Mouse (Mus musculus) spleen, postnatal 14 days (tissue): ENCODE measurements around the gene Kctd11.
A peak's percentile ranks its signal among the peaks of the same experiment; 100 is the strongest.

Experiments
- DNase-seq, 2 experiments: peaks; one replicate each; pipeline ENCODE4 v3.0.0; 2021 to 2022; ENCODE audit warnings: low spot score in 2 of 2

The Kctd11 gene

DNA sequence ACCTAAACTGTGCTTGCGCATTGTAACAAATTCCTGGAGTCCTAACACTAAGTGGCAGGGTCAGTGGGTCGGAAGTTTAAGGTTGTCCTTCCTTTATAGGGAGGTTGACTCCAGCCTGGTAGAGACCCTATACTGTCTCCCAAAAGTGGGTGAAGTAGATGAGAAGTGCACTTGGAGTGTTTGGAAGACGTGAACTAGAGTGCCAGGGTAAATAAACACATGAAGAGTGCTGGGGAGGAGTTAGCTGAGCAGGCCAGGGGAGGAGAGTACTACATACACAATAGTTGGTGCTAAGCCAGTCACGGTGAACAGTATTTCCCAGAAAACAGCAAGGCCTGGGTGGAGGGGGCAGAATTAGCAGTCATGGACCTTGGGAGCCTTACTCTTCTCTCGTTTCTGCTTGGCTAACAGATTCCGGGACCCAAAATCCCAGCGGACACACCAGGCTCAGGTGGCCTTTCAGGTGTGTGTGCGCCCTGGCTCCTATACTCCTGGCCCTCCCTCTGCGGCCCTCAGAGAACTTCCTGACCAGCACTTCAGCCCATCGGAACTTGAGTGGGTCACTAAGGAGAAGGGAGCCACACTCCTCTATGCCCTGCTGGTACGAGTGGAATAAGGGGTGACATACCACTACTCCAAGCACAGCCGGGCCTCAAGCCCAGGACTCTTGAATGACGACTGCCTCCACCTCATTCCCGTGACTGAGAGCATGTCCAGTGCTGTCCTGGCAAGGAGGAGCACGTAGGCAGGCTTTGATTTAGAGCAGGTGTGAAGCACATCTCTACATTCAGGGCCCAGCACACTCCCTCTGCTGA, 31.7 kb upstream of the Kctd11 start:
- DNase-seq = no peak

DNA sequence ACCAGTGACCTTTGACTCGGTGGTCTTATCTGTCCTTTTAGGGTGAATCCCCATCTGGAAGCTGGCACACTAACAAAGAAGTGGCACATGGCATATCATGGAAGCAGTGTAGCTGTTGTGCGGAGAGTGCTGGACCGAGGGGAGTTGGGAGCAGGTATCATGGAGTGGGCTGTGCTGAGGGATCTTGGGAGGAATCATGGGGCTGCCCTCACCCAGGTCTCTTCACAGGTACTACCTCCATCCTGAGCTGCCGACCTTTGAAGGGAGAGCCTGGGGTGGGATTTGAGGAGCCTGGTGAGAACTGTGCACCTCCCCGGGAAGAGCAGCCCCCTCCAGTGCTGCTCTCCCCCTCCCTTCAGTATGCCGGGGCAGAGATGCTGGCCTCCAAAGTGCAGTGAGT, 30.5 kb upstream of the Kctd11 start:
- DNase-seq = no peak

DNA sequence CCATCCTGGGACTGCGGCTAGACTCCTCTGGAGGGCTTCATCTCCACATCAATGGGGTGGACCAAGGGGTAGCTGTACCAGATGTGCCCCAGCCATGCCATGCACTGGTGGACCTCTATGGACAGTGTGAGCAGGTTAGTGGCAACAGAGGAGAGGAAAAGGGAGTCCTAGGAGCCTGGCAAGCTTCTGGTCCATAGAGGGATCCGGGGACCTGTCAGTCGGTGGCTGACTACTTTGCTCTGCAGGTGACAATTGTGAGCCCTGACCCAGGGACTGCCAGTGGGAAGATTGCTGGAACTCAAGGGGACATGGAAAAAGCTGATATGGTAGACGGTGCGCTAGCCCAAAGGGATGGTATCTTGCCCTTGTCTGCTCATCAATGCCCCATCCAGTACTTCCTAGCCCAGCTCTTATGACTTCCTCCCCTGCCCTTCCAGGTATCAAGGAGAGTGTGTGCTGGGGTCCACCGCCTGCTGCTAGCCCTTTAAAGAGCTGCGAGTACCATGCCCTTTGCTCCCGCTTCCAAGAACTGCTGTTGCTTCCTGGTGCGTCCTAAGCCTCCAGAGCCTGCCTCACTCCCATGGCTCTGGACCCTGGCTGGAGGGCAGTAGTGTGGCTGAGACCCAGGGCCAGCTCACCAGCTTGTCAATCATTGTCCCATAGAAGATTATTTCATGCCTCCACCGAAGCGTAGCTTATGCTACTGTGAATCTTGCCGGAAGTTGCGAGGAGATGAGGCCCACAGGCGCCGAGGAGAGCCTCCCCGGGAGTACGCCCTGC, 29.8 kb upstream of the Kctd11 start:
- DNase-seq = no peak

DNA sequence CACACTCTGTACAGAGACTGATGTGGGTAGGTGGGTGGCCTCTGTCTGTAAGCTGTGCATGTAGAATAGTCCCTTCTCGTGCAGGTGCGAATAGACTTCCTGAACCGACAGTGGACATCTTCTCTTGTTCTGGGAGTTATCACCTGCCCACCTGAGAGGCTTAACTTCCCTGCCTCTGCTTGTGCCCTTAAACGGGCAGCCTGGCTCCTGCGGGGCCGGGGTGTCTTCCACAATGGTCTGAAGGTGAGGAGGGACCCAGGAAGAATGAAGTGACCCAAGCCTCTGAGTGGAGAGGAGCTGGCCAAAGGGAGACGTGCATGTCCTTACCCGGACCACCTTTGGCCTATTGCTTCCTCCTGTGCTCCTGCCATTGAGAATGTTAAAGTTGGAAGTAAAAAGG, 29.0 kb upstream of the Kctd11 start:
- no peak for DNase-seq

DNA sequence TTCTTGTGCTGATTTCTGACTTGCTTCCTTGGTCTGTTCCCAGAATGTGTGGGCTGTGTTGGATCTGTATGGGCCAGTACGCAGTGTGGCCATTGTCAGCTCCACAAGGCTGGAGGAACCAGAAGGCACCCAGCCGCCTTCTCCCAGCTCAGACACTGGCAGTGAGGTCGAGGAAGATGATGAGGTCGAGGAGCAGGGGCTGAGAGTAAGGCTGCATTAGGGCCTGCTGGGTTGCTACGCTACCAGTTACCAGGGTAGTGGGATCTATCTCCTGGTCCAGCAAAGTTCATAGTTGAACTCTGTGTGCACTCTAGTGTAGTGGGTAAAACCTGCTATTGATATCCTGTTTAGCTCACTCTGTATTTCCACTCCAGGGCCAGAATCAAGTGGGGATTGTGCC, 28.0 kb upstream of the Kctd11 start:
- no peak for DNase-seq

DNA sequence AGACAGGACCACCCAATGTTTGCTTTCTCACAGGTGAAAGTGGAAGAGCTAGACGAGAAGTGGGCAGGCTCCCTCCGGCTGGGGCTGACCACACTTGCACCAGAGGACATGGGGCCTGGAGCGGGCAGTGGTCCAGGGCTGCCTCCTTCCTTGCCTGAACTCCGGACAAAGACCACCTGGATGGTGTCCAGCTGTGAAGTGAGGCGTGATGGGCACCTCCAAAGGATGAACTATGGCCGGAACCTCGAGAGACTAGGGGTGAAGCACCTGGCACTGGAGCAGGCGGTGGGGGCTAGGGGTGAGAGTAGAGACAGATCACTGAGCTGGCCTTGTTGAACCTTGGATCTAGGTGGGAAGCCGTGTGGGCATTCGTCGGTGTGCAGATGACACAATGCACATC, 27.4 kb upstream of the Kctd11 start:
- DNase-seq = no peak

DNA sequence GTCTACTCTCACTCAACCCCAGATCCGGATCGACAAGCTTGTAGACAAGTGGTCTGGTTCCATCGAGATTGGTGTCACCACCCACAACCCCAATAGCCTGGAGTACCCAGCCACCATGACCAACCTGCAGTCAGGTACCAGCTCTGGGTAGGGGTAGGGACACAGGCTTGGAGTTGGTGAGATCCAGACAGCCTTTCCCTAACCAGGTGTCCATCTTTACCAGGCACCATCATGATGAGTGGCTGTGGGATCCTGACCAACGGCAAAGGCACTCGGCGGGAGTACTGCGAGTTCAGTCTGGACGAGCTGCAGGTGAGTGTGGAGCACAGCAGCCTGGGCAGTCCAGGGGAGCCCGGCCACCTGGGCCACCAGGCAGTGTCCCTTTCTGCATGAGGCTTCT, 23.1 kb upstream of the Kctd11 start:
- no peak for DNase-seq

DNA sequence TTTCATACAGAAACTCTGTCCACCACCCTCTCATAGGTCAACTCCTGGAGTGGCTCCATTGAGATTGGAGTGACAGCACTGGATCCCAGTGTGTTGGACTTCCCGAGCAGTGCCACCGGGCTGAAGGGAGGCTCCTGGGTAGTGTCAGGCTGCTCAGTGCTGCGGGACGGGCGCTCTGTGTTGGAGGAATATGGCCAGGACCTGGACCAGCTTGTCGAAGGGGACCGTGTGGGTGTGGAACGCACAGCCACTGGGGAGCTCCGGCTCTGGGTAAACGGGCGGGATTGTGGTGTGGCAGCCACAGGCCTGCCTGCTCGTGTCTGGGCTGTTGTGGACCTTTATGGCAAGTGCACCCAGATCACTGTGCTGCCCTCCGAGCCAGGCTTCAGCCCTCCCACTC, 21.8 kb upstream of the Kctd11 start:
- no peak for DNase-seq

DNA sequence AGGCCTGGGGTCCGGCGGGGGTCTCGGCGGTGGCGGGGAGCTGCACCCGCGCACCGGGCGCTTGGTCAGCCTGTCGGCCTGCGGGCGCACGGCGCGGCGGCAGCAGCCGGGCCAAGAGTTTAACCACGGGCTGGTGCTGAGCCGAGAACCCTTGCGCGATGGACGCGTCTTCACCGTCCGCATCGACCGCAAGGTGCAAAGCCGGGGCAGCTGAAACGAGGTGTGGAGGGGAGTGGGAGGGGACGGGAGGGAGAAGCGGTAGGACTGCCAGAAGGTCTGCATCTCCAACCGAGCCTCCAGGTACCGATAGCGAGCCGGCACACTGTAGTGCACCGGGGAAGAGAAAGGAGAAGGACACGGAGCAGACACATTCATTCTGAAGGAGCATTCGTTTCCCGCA, 20.8 kb upstream of the Kctd11 start:
- no peak for DNase-seq

DNA sequence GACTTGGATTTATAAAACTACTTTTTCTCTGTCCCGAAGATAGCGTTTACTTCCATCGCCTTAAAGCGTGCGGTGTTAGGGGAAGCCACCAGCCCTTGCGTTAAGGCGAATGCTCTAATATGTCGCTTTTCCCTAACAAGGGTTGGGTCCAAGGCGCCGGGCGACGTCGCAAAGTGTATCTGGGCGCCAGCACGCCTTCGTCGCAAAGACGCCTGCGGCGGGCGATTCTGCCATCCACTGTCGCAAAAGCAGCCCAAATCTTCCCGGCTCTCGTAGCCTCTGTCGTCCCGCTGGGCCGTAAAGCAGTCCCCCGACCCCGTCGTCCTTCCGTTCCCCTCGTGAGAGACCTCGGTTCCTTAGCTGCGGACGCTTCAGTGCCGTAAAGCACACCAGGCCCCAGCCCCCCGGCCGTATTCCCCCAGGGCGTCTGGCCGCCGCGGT, 20.2 kb upstream of the Kctd11 start:
- DNase-seq = peak; percentile 80 to 82

DNA sequence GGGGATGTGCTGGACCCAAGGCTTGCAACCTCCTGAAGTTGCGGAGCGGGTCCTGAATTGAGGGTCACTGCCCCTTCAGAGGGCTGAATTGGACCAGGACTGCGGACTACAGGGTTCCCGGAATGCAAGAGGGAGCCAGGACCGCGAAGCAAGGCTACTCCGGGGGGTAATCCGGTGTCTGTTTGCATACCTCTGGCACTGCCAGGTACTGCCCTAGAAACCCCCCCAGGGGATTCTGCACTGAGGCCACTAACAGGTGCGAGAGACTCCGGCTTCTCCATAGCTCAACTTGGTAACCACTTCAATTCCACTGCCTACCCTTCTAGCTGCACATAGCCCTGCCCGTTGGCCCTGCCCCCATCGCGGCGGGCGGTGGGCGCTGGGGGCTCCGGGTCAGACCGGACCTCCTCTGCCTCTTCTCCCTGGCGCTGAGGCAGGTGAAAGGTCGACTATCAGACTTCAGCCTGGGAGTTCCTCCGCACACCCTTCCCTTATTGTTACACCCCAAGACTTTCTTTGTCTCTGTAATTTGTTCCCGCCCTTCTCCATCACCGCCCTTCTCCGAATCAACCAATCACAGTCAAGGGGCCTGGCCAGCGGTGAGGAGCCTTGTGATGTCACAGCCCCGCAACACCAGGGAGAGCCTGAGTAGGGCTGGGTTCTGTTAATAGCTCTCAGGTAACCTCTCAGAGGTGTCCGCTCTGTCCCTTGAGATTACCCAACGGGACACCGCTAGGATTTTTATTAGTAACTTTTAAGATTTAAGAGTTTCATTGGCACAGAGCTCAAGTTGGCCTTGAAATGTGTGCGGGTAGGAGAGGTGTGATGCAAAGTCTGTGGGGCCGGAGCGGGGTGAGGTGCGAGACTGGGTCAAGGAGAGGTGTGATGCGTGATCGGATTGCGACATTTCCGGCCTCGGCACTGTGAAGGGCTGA, 19.5 kb upstream of the Kctd11 start, which contains the start of the genes 2810408A11Rik and Neurl4:
2810408A11Rik (minus strand) TSS at position 517 of the 935 bp plus-strand sequence.
Neurl4 (plus strand) TSS at position 602 of the 935 bp plus-strand sequence.
- DNase-seq = peak; percentile 76 to 79

DNA sequence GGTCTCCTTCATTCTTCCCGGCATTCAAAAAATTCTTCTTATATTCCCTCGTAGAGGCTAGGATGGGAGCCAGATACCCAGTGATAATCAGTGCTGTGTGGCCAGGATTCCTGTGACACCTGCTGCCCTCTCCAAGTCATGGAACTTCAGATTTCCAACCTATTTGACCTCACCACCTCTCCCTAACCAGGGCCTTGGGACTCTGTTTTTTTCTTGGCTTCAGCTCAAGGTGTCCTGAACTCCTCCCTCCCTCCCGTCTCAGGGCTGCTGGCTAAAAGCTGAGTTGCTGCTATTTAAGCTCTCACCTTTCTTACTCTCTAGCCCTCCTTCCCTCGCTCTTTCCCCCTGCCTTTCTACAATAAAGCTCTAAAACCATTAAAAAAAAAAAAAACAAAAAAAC, 18.7 kb upstream of the Kctd11 start:
- no peak for DNase-seq

DNA sequence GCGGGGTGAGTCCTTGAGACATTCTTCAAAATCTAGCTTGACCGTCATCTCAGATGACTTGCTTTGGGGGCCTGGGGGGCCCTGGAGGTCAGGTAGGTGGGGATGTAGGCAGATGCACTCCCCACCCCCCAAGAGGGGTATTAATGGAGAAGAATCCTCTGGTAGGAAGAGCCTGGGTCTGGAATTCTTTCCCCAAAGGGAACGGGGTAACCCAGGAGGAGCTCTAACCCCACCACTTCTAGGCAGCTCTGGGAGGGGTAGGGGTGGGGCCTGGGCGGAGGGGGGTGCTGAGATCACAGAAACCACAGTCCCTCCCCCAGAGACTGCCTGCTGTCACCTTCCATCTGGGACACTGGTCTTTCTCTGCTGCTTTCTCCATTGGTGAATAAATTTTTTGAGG, 14.1 kb upstream of the Kctd11 start, which contains the start of gene Acap1:
Acap1 (minus strand) TSS at position 249 of the 400 bp plus-strand sequence.
- peak in 1 of 2 experiments; percentile 41 for DNase-seq

DNA sequence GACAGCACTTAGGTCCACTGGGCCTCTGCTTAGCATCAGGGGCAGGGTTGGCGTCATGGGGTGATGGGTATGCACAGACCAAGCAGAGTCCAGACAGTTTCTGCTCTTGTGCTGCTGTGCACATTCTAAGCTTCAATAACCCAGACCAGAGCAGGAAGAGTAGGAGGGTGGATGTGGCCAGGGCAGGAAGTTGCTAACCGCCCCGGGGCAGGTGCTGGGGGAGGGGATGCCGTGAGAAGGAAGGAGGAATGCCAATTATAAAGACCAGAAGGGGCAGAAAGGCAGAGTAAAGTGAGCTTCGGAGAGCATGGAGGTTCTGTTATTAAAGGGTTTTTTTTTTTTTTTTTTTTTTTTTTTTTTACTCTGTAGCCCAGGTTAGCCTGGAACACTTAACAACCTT, 13.5 kb upstream of the Kctd11 start:
- peak; percentile 52 to 58 for DNase-seq

DNA sequence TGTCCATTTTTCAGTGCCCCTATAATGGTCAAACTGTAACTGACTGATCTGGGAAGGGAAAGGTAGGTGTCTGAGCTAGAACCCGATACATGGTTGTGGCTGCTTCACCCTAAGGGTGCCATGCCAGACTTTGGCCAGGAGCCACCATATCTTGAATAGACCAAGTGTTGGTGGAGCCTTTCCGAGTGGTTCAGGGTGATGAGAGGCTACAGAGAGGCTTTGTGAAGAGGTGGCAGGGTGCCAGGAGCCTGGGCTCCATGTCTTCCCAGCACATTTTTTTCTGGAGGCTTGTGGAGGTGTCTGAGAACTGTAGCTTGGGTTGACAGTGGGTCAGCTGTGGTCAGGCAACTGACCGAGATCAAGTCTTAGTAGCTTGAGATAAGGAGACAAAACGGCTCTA, 10.3 kb upstream of the Kctd11 start:
- DNase-seq = no peak

DNA sequence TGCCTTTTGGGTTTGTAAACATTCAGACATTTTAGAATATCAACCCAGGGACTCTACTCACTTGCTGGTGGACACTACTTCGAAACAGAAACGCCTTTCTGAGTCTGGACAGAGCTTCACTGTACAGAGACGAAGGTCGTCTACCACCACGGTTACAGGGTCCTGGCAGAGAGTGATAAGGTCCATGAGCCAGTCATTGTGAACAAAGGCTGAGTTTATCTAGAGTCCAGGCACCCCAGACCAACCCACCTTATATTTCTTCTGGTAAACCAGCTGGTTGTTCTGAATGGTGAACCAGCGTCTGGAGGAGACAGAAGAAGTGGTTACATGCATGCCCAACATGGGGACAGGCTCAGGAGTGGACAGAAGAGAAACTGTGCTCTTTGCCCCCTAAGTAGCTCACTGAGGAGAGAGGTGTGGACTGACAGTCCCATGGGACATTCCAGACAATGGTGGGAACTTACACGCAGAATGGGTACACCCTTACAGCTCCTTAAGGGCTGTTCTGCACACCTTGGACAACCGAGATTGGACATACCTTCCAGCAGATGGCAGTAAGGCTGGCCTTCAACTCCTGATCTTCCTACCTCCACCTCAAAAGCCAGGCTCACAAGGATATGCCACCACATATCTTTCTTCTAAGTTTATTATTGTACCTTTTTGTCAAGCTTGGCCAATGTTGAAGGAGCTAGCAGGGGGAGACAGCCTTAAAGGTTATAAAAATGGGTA, 5.9 kb upstream of the Kctd11 start:
- DNase-seq = no peak

DNA sequence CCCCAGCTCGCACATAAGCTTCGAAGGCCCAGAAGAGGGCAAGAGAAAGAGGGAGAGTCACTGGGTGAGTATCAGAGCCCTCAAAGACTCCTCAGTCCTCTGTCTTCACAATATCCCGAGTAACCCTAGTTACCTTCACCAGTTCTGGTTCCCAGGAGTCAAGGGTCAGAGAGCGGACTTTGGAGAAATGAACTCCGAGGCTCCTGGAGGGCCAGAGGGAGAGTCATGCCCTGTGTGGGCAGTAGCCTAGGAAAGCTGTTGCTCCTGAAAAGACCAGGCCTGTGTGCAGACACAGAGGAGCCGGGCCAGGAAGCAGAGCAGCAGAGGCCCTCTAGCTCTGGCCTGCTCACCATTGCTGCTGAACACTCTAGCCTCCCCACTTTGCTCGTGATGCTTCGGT, 3.5 kb upstream of the Kctd11 start:
- no peak for DNase-seq

DNA sequence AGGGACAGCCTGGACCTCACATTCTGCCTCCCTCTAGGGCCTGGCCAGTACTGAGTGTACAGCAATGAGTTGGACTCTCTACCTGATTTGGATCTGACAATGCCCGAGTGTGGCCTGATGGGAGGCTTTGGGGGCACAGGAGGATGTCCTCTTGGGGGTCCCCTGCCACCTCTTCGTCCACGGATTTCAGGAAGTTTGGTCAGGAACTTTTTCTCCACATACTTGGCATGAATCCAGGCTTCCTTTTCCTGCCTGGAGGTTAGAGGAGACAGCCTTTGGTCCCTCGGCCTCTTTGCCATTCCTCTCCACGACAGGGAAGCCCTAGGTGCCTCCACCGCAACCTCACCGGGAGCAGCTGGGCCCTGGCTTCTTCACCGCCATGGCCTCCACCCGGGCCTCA, 3.0 kb upstream of the Kctd11 start:
- DNase-seq = no peak

DNA sequence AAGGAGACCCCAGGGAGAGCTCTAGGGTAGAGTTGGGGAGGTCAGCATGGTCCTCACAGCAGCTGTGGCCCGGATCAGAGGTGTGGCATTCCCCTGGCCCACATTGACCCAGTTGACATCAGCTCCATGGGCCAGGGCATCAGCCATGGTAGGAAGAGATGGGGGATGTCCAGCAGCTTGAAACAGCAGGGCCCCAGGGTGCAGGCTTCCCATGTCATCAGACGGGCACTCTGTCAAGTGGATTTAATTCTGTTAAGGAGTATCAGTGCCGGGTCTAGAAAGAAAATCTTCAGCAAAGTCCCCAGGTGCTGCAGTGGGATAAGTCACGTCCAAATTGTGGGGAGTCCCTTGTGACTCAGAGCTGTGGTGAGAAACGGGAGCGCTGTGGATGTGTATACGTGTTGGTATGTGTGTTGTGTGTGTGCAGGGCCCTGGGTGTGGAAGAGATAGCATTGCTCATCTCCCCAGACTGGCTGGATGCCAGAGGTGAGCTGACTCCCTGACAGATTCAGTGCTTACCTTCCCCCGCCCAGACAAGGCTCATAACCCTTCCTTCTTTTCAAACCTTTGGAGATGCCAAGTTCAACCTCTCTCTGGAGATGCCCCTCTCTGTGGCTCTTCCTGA, 2.4 kb upstream of the Kctd11 start:
- DNase-seq = no peak

DNA sequence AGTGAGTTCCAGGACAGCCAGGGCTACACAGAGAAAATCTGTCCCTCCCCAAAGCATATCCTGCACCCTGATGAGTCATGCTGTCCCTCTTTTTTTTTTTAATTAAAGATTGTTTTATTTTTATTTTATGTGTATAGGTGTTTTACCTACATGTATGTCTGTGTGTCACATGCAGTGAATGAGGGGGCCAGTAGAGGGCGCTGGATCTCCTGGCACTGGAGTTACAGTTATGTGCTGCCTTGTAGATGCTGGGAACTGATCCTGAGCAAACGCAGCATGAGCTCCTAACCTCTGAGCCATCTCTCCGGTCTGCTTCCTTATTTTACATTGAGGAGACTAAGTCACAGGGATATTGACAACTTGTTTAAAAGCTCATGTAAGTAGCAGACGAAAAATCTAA, 1.9 kb upstream of the Kctd11 start:
- DNase-seq = peak; percentile 47 to 59
